Mouse (Mus musculus) kidney, postnatal 0 days (tissue): Measurements from ENCODE around the gene Usp36. TPM values are rescaled to one million over a fixed set of nuclear protein-coding genes. Genes with fewer than 3 reads are reported as not detected.
A peak's percentile ranks its signal among the peaks of the same experiment; 100 is the strongest.

Experiments used
- ATAC-seq: fragments of 200-750 bp; cut with Nextera tagmentation; replicated peaks from 2 replicates; pipeline ENCODE4 v1.8.0; 2017; ENCODE audit warnings: low read depth, moderate number of reproducible peaks, moderate TSS enrichment, moderate library complexity; ENCODE audit not compliant: low FRiP score
- DNase-seq: peaks from one replicate; pipeline ENCODE4 v3.0.0-alpha.2; 2016; ENCODE audit warnings: low spot score
- H3K27ac ChIP-seq: fragments of 300-500 bp; sonication (generic); 2 replicates; pipeline ENCODE4 v1.5.1; 2014; ENCODE audit warnings: mild to moderate bottlenecking
- H3K27me3 ChIP-seq: fragments of 300-500 bp; sonication (generic); 2 replicates; pipeline ENCODE4 v1.6.1; 2014; ENCODE audit warnings: low read length, mixed read lengths; ENCODE audit not compliant: insufficient read depth
- H3K36me3 ChIP-seq: fragments of 300-500 bp; sonication (generic); 2 replicates; pipeline ENCODE4 v1.6.1; 2014; ENCODE audit warnings: low read length, mixed read lengths; ENCODE audit not compliant: insufficient read depth
- H3K4me1 ChIP-seq: fragments of 300-500 bp; sonication (generic); replicated peaks from 2 replicates; pipeline ENCODE4 v1.6.1; 2014; ENCODE audit warnings: antibody characterized with exemption, low read length, mixed read lengths; ENCODE audit not compliant: insufficient read depth
- H3K4me2 ChIP-seq: fragments of 300-500 bp; sonication (generic); 2 replicates; pipeline ENCODE4 v1.6.1; 2014; ENCODE audit warnings: mild to moderate bottlenecking, low read length, moderate library complexity, mixed read lengths
- H3K4me3 ChIP-seq: fragments of 300-500 bp; sonication (generic); replicated peaks from 2 replicates; pipeline ENCODE4 v1.5.1; 2014; ENCODE audit warnings: low read depth, low read length
- H3K9ac ChIP-seq: fragments of 300-500 bp; sonication (generic); 2 replicates; pipeline ENCODE4 v1.6.1; 2014; ENCODE audit warnings: low read depth, low read length
- H3K9me3 ChIP-seq: fragments of 300-500 bp; sonication (generic); replicated peaks from 2 replicates; pipeline ENCODE4 v1.6.1; 2016; ENCODE audit warnings: low read length, inconsistent platforms, mixed read lengths
- CTCF ChIP-seq: IDR thresholded peaks from 2 replicates; pipeline ENCODE4 v1.5.1; 2016; ENCODE audit warnings: antibody characterized with exemption, low read depth, mild to moderate bottlenecking, moderate library complexity
- WGBS: fragments of 180-500 bp; shearing (Covaris S2); extraction: QIAGEN DNeasy Blood & Tissue Kit; methylation state at CpG from one replicate; pipeline ENCODE4 v1.1.7; 2014; 5-methylcytosine and 5-hydroxymethylcytosine counted together
- polyA plus RNA-seq: library from polyadenylated mRNA; unstranded; fragments of >200 nt; fragmentation: Nextera tagmentation; extraction: Ambion mirVana; gene quantifications from 2 replicates; pipeline ENCODE4 v1.2.1, GENCODE M21; 2015

The Usp36 gene
- polyA plus RNA-seq, 1 experiment from 2014 or later, result 10.9 TPM

GRCm38 (mm10) chr11:118223416-118224067 lies 66.5 kb downstream of the Usp36 start:
- Histone ChIP-seq H3K4me3 (no peak overlapping the region), H3K9me3 (no peaks in the 10 kb centered on the region), H3K36me3 (no peaks in the 10 kb centered on the region), H3K27ac (no peak overlapping the region), H3K27me3 (no peaks in the 10 kb centered on the region), H3K9ac (no peak overlapping the region), H3K4me2 (no peak overlapping the region), H3K4me1 (no peaks in the 10 kb centered on the region)
- no peak for DNase-seq
- WGBS, result 75% methylated on average over 10 of the region's 10 CpGs
- TF ChIP-seq CTCF, result no peak
- no peak for ATAC-seq

- no peak for TF ChIP-seq CTCF
- H3K27me3 ChIP-seq, result no peaks in the 10 kb centered on the region
- no peak overlapping the region for H3K9ac ChIP-seq
- WGBS, result 84% methylated on average over 5 of the region's 5 CpGs
- ATAC-seq (no peak), DNase-seq (no peak)
- H3K9me3 ChIP-seq, result no peaks in the 10 kb centered on the region
- H3K36me3 ChIP-seq, result no peaks in the 10 kb centered on the region
- H3K27ac ChIP-seq, result no peak overlapping the region; the same call in 1 of the 2 replicates
- no peak overlapping the region for H3K4me2 ChIP-seq
- H3K4me3 ChIP-seq, result no peak overlapping the region
- no peaks in the 10 kb centered on the region for H3K4me1 ChIP-seq
Measured at GRCm38 (mm10) chr11:118222917-118223316, 67.1 kb downstream of the Usp36 start.

GRCm38 (mm10) chr11:118222351-118222885 lies 67.6 kb downstream of the Usp36 start:
- H3K4me1 ChIP-seq, result no peaks in the 10 kb centered on the region
- H3K4me2 ChIP-seq, result no peak overlapping the region
- H3K4me3 ChIP-seq, result no peak overlapping the region
- no peak for ATAC-seq
- no peak for TF ChIP-seq CTCF
- H3K36me3 ChIP-seq, result no peaks in the 10 kb centered on the region
- no peaks in the 10 kb centered on the region for H3K27me3 ChIP-seq
- WGBS, result 66% methylated on average over 6 of the region's 6 CpGs
- H3K9ac ChIP-seq, result no peak overlapping the region
- H3K9me3 ChIP-seq, result no peaks in the 10 kb centered on the region
- DNase-seq, result no peak
- H3K27ac ChIP-seq, result no peak overlapping the region; the same call in 1 of the 2 replicates

- peak; percentile 88 for TF ChIP-seq CTCF
- Histone ChIP-seq H3K9ac (no peak overlapping the region), H3K9me3 (no peaks in the 10 kb centered on the region), H3K27ac (no peak overlapping the region), H3K36me3 (no peaks in the 10 kb centered on the region), H3K4me1 (no peaks in the 10 kb centered on the region), H3K4me2 (no peak overlapping the region), H3K27me3 (no peaks in the 10 kb centered on the region), H3K4me3 (no peak overlapping the region)
- ATAC-seq, result no peak
- 22% methylated on average over 7 of the region's 7 CpGs for WGBS
- peak; percentile 84 for DNase-seq
Measured at GRCm38 (mm10) chr11:118220561-118221262, 69.3 kb downstream of the Usp36 start.

GRCm38 (mm10) chr11:118219066-118219465 lies 71.0 kb downstream of the Usp36 start:
- H3K36me3 ChIP-seq, result no peaks in the 10 kb centered on the region
- DNase-seq, result no peak
- H3K9ac ChIP-seq, result no peak overlapping the region
- no peaks in the 10 kb centered on the region for H3K9me3 ChIP-seq
- H3K4me2 ChIP-seq, result no peak overlapping the region
- no peaks in the 10 kb centered on the region for H3K27me3 ChIP-seq
- no peak for TF ChIP-seq CTCF
- no peak for ATAC-seq
- no peak overlapping the region for H3K4me3 ChIP-seq
- H3K4me1 ChIP-seq, result no peaks in the 10 kb centered on the region
- no peak overlapping the region for H3K27ac ChIP-seq
- WGBS, result 94% methylated on average over 4 of the region's 4 CpGs

- no peak for TF ChIP-seq CTCF
- Histone ChIP-seq H3K4me1 (peaks cover 13% of the 10 kb centered on the region), H3K4me2 (no peak overlapping the region), H3K27ac (no peak overlapping the region), H3K36me3 (no peaks in the 10 kb centered on the region), H3K9ac (no peak overlapping the region), H3K27me3 (no peaks in the 10 kb centered on the region), H3K4me3 (no peak overlapping the region), H3K9me3 (no peaks in the 10 kb centered on the region)
- DNase-seq (no peak), ATAC-seq (no peak)
- 77% methylated on average over 6 of the region's 6 CpGs for WGBS
Measured at GRCm38 (mm10) chr11:118216468-118216867, 73.6 kb downstream of the Usp36 start.
